Mouse (Mus musculus) liver, embryonic 14.5 days (tissue): ENCODE data around the gene Uncx. TPM values are rescaled to one million over a fixed set of nuclear protein-coding genes. Genes with fewer than 3 reads are reported as not detected.

ENCODE experiments used
- ATAC-seq: fragments of 200-750 bp; cut with Nextera tagmentation; 2 replicates; pipeline ENCODE4 v1.8.0; 2017; ENCODE audit warnings: moderate number of reproducible peaks, mild to moderate bottlenecking, moderate library complexity; ENCODE audit not compliant: insufficient read depth
- DNase-seq, 3 experiments: peaks; one replicate each; pipeline ENCODE4 v3.0.0-alpha.2; 2012 to 2013; ENCODE audit warnings: low read depth in 3 of 3, low spot score in 3 of 3
- H3K27ac ChIP-seq: fragments of 300-500 bp; sonication (generic); 2 replicates; pipeline ENCODE4 v1.5.1; 2014; ENCODE audit warnings: moderate library complexity, mild to moderate bottlenecking, control low read depth, inconsistent platforms
- H3K27me3 ChIP-seq: fragments of 300-500 bp; sonication (generic); 2 replicates; pipeline ENCODE4 v1.6.1; 2014; ENCODE audit warnings: mild to moderate bottlenecking, low read length, moderate library complexity; ENCODE audit not compliant: control insufficient read depth, insufficient read depth
- H3K36me3 ChIP-seq: fragments of 300-500 bp; sonication (generic); replicated peaks from 2 replicates; pipeline ENCODE4 v1.6.1; 2014; ENCODE audit warnings: low read depth; ENCODE audit not compliant: control insufficient read depth, insufficient read depth
- H3K4me1 ChIP-seq, 2 experiments: fragments of 200-500 bp in 1 of 2; fragments of 300-500 bp in 1 of 2; sonication (generic) in 1 of 2; replicated peaks; 2 replicates each; pipeline ENCODE4 v1.6.1; 2012 to 2014; ENCODE audit warnings: antibody characterized with exemption in 1 of 2, inconsistent platforms in 1 of 2, low read length in 1 of 2; ENCODE audit not compliant: control insufficient read depth in 2 of 2, insufficient read depth in 2 of 2
- H3K4me2 ChIP-seq: fragments of 300-500 bp; sonication (generic); 2 replicates; pipeline ENCODE4 v1.6.1; 2014; ENCODE audit warnings: low read depth, mild to moderate bottlenecking, control low read depth, moderate library complexity
- H3K4me3 ChIP-seq, 2 experiments: fragments of 200-500 bp in 1 of 2; fragments of 300-500 bp in 1 of 2; sonication (generic) in 1 of 2; 2 replicates each; pipeline ENCODE4 v1.5.1; 2012 to 2014; ENCODE audit warnings: low read depth in 2 of 2, low read length in 2 of 2, mild to moderate bottlenecking in 2 of 2, control low read depth in 1 of 2, inconsistent platforms in 1 of 2, moderate library complexity in 1 of 2; ENCODE audit not compliant: insufficient read depth in 1 of 2
- H3K9ac ChIP-seq: fragments of 300-500 bp; sonication (generic); replicated peaks from 2 replicates; pipeline ENCODE4 v1.6.1; 2014; ENCODE audit warnings: mild to moderate bottlenecking, control low read depth, moderate library complexity
- H3K9me3 ChIP-seq: fragments of 300-500 bp; sonication (generic); 2 replicates; pipeline ENCODE4 v1.6.1; 2016; ENCODE audit warnings: low read length, mixed read lengths; ENCODE audit not compliant: control insufficient read depth
- CTCF ChIP-seq: IDR thresholded peaks from 2 replicates; pipeline ENCODE4 v1.5.1; 2016; ENCODE audit warnings: antibody characterized with exemption, low read depth, control low read depth
- EP300 ChIP-seq: IDR thresholded peaks from 2 replicates; pipeline ENCODE4 v1.6.1; 2016; ENCODE audit warnings: antibody characterized with exemption, low read depth
- WGBS: fragments of 180-500 bp; shearing (Covaris S2); extraction: QIAGEN DNeasy Blood & Tissue Kit; methylation state at CpG from one replicate; pipeline ENCODE4 v1.1.7; 2014; ENCODE audit not compliant: insufficient replicate concordance; 5-methylcytosine and 5-hydroxymethylcytosine counted together
- polyA plus RNA-seq, 2 experiments: library from polyadenylated mRNA; depleted of rRNA in 1 of 2; stranded (reverse) in 1 of 2; unstranded in 1 of 2; fragments of >200 nt; fragmentation: Nextera tagmentation in 1 of 2; extraction: Ambion mirVana in 1 of 2; gene quantifications; 2 replicates each; pipeline versions ENCODE4 v1.2.1 to v1.2.3; 2012 to 2014

Uncx gene
- polyA plus RNA-seq, 2 experiments: not detected

- no peak for ATAC-seq
- H3K36me3 ChIP-seq: no peaks in the 10 kb centered on the region
- no peak overlapping the region for H3K9ac ChIP-seq
- TF ChIP-seq CTCF: no peak
- no peak for TF ChIP-seq EP300
- no peak overlapping the region for H3K27ac ChIP-seq
- no peaks in the 10 kb centered on the region for H3K4me1 ChIP-seq
- no peak for DNase-seq
- 4% methylated on average over 28 of the region's 28 CpGs for WGBS
- H3K4me3 ChIP-seq: no peak overlapping the region
- no peaks in the 10 kb centered on the region for H3K9me3 ChIP-seq
- H3K27me3 ChIP-seq: peaks cover 100% of the 10 kb centered on the region
- no peak overlapping the region for H3K4me2 ChIP-seq
Measured at GRCm38 (mm10) chr5:139554478-139555335, 11.4 kb downstream of the Uncx start.

- no peak for TF ChIP-seq CTCF
- no peak for TF ChIP-seq EP300
- WGBS: 3% methylated on average over 7 of the region's 7 CpGs
- no peak for DNase-seq
Measured at GRCm38 (mm10) chr5:139555476-139556115, 12.3 kb downstream of the Uncx start.

GRCm38 (mm10) chr5:139556116-139556678, 12.9 kb downstream of the Uncx start:
- TF ChIP-seq EP300 (no peak), CTCF (no peak)
- no peak for ATAC-seq
- H3K4me2 ChIP-seq: no peak overlapping the region
- no peak overlapping the region for H3K27ac ChIP-seq
- no peak for DNase-seq
- H3K27me3 ChIP-seq: peaks cover 99% of the 10 kb centered on the region
- H3K4me1 ChIP-seq: no peaks in the 10 kb centered on the region
- H3K9me3 ChIP-seq: no peaks in the 10 kb centered on the region
- H3K36me3 ChIP-seq: no peaks in the 10 kb centered on the region
- H3K4me3 ChIP-seq: no peak overlapping the region
- H3K9ac ChIP-seq: no peak overlapping the region
- WGBS: 2% methylated on average over 6 of the region's 6 CpGs

More at GRCm38 (mm10) chr5:139555476-139556115, 12.3 kb downstream of the Uncx start:
- Histone ChIP-seq H3K9me3 (no peaks in the 10 kb centered on the region), H3K4me1 (no peaks in the 10 kb centered on the region), H3K27me3 (peaks cover 100% of the 10 kb centered on the region), H3K27ac (no peak overlapping the region), H3K36me3 (no peaks in the 10 kb centered on the region), H3K4me2 (no peak overlapping the region), H3K9ac (no peak overlapping the region), H3K4me3 (no peak overlapping the region)
- no peak for ATAC-seq

GRCm38 (mm10) chr5:139557079-139557478, 13.8 kb downstream of the Uncx start:
- ATAC-seq (no peak), DNase-seq (no peak)
- TF ChIP-seq CTCF (no peak), EP300 (no peak)
- no peak overlapping the region for H3K4me3 ChIP-seq
- WGBS: 5% methylated on average over 10 of the region's 10 CpGs
- H3K27me3 ChIP-seq: peaks cover 94% of the 10 kb centered on the region
- H3K4me2 ChIP-seq: no peak overlapping the region
- no peak overlapping the region for H3K27ac ChIP-seq
- no peaks in the 10 kb centered on the region for H3K36me3 ChIP-seq
- H3K4me1 ChIP-seq: no peaks in the 10 kb centered on the region
- no peaks in the 10 kb centered on the region for H3K9me3 ChIP-seq
- H3K9ac ChIP-seq: no peak overlapping the region
